Mouse (Mus musculus) C2C12 (cell line): ENCODE measurements around the gene Fam107b. TPM values are rescaled to one million over a fixed set of nuclear protein-coding genes. Genes with fewer than 3 reads are reported as not detected.

Experiments
- H3K27me3 ChIP-seq: one replicate; pipeline ENCODE4 v1.6.1; 2011; ENCODE audit not compliant: control insufficient read depth, insufficient read depth, insufficient read length
- H3K36me3 ChIP-seq: one replicate; pipeline ENCODE4 v1.6.1; 2011; ENCODE audit not compliant: control insufficient read depth, insufficient read depth
- H3K4me3 ChIP-seq: one replicate; pipeline ENCODE4 v1.5.1; 2011; ENCODE audit warnings: mild to moderate bottlenecking, control low read depth; ENCODE audit not compliant: poor library complexity, insufficient read depth, severe bottlenecking
- H3K79me2 ChIP-seq: one replicate; pipeline ENCODE4 v1.6.1; 2011; ENCODE audit not compliant: control insufficient read depth, insufficient read depth
- H3K79me3 ChIP-seq: one replicate; pipeline ENCODE4 v1.6.1; 2011; ENCODE audit warnings: low read depth, control low read depth
- H3ac ChIP-seq: one replicate; pipeline ENCODE3; 2011; ENCODE audit warnings: low read depth; ENCODE audit not compliant: control insufficient read depth, insufficient read length
- CEBPB ChIP-seq: IDR thresholded peaks from one replicate; pipeline ENCODE4 v1.6.1; 2011; ENCODE audit warnings: low read depth, mild to moderate bottlenecking, control low read depth, moderate library complexity
- CTCF ChIP-seq: IDR thresholded peaks from one replicate; pipeline ENCODE4 v1.5.1; 2011; ENCODE audit not compliant: control insufficient read depth, insufficient read depth, insufficient read length
- FOSL1 ChIP-seq: IDR thresholded peaks from one replicate; pipeline ENCODE4 v1.8.0; 2011; ENCODE audit warnings: mild to moderate bottlenecking, low read length; ENCODE audit not compliant: poor library complexity, insufficient read depth, severe bottlenecking
- MAX ChIP-seq: IDR thresholded peaks from one replicate; pipeline ENCODE4 v1.6.1; 2011; ENCODE audit warnings: mild to moderate bottlenecking, control low read depth
- MYOD1 ChIP-seq: IDR thresholded peaks from one replicate; pipeline ENCODE4 v1.6.1; 2011; ENCODE audit warnings: low read depth; ENCODE audit not compliant: control insufficient read depth, insufficient read length
- MYOG ChIP-seq: IDR thresholded peaks from one replicate; pipeline ENCODE4 v1.6.1; 2011; ENCODE audit not compliant: control insufficient read depth, insufficient read length; ENCODE audit errors: extremely low read depth
- USF1 ChIP-seq: IDR thresholded peaks from one replicate; pipeline ENCODE4 v1.6.1; 2011; ENCODE audit warnings: low read depth, mild to moderate bottlenecking, control low read depth, moderate library complexity
- polyA plus RNA-seq: library from polyadenylated mRNA; unstranded; fragments of >200 nt; fragmentation: generic; extraction: Trizol; gene quantifications from one replicate; pipeline ENCODE4 v1.2.1, GENCODE M21; 2012; ENCODE audit warnings: missing spikeins

Gene Fam107b
- polyA plus RNA-seq, 1 experiment = 16.6 TPM

- Histone ChIP-seq H3K79me3 (no peaks in the 10 kb centered on the region), H3K27me3 (no peaks in the 10 kb centered on the region), H3K36me3 (no peaks in the 10 kb centered on the region), H3K79me2 (no peaks in the 10 kb centered on the region), H3K4me3 (no peak overlapping the region), H3ac (no peak overlapping the region)
- TF ChIP-seq USF1 (no peak), CTCF (no peak), MYOG (no peak), MYOD1 (peak; percentile 97), FOSL1 (peak; percentile 88), CEBPB (no peak), MAX (no peak)
Measured at GRCm38 (mm10) chr2:3621568-3621967, 51.3 kb downstream of the Fam107b start.

GRCm38 (mm10) chr2:3622158-3622557 lies 51.9 kb downstream of the Fam107b start:
- Histone ChIP-seq H3K79me3 (no peaks in the 10 kb centered on the region), H3K79me2 (no peaks in the 10 kb centered on the region), H3K36me3 (no peaks in the 10 kb centered on the region), H3ac (no peak overlapping the region), H3K4me3 (no peak overlapping the region), H3K27me3 (no peaks in the 10 kb centered on the region)
- TF ChIP-seq MYOG = no peak
- TF ChIP-seq MYOD1 = no peak
- TF ChIP-seq CTCF = no peak
- no peak for TF ChIP-seq FOSL1
- TF ChIP-seq USF1 = no peak
- no peak for TF ChIP-seq CEBPB
- no peak for TF ChIP-seq MAX

DNA sequence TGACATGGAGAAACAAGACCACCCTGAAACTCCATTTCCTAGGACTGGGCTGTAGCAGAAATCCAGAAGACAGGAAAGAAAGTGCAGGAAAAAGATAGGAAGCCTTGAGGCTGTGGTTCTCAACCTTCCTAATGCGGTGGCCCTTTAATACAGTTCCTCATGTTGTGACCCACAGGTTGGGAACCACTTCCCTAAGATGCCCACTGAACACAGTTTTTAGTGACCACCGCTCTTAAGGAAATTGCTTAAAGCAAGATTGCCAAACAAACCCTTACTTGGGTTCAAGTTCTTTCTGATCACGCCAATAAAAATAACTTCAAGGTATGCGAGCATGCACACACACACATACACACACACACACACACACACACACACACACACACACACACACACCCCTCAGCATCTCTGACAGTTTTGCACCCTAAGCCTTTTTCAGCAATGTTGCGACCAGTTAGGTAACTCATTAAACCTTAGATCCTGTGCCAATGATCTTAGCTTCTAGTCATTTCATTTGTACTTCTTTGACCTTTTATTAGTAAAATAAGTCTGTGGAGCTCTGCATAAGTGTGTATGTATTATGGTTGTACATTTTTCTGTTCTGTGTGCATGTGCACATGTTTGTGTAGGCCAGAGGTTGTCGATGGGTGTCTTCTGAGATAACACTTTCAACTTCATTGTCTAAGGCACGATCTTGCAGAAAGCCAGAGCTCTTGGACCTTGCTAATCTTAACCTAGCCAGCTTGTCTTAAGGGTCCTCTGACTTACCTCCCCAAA lies 53.1 kb downstream of the Fam107b start:
- no peak overlapping the region for H3ac ChIP-seq
- no peak overlapping the region for H3K4me3 ChIP-seq
- TF ChIP-seq FOSL1 = no peak
- TF ChIP-seq MYOG = no peak
- no peak for TF ChIP-seq USF1
- no peak for TF ChIP-seq CTCF
- no peak for TF ChIP-seq MAX
- TF ChIP-seq MYOD1 = no peak
- TF ChIP-seq CEBPB = no peak
- no peaks in the 10 kb centered on the region for H3K36me3 ChIP-seq
- no peaks in the 10 kb centered on the region for H3K79me3 ChIP-seq
- H3K79me2 ChIP-seq = no peaks in the 10 kb centered on the region
- no peaks in the 10 kb centered on the region for H3K27me3 ChIP-seq

DNA sequence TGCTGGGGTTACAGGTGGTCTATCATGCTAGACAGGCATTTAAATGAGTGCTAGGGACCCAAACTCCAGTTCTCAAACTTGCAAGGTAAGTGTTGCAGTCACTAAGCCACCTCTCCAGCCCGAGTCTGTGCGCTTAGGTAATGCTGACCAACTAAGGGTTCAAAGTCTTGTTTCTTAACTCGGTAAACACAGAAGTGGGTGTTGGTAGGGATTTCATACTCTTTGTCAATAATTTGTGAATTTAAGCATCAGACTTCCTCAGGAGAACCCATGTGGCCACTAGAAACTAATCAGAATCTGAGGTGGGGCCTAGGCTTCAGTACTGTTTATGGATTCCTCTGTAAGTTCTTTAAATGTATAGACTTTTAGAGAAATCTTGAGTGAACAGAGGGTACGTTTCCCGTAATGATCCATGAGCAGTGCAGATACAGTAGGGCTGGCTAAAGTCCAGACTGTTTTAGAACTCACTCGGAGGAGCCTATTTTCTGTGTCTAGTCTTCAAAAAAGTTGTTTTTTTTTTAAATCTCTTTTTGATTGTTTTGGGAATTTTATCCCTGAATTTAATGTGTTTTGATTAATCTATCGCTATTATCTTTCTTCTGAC lies 53.8 kb downstream of the Fam107b start:
- H3K27me3 ChIP-seq = no peaks in the 10 kb centered on the region
- no peaks in the 10 kb centered on the region for H3K79me3 ChIP-seq
- no peaks in the 10 kb centered on the region for H3K36me3 ChIP-seq
- H3K79me2 ChIP-seq = no peaks in the 10 kb centered on the region
- no peak overlapping the region for H3ac ChIP-seq
- TF ChIP-seq MYOG (no peak), MAX (no peak), CTCF (no peak), USF1 (no peak), FOSL1 (no peak), CEBPB (no peak), MYOD1 (no peak)
- no peak overlapping the region for H3K4me3 ChIP-seq

- H3K36me3 ChIP-seq = no peaks in the 10 kb centered on the region
- H3K27me3 ChIP-seq = no peaks in the 10 kb centered on the region
- TF ChIP-seq MYOG (no peak), USF1 (no peak)
- no peak overlapping the region for H3ac ChIP-seq
- H3K79me3 ChIP-seq = no peaks in the 10 kb centered on the region
- H3K79me2 ChIP-seq = no peaks in the 10 kb centered on the region
- no peak overlapping the region for H3K4me3 ChIP-seq
Measured at GRCm38 (mm10) chr2:3629096-3629495, 58.8 kb downstream of the Fam107b start.

- TF ChIP-seq CEBPB (no peak), MAX (no peak), USF1 (no peak), FOSL1 (no peak), MYOG (no peak), CTCF (no peak), MYOD1 (no peak)
- Histone ChIP-seq H3K79me2 (no peaks in the 10 kb centered on the region), H3ac (no peak overlapping the region), H3K4me3 (no peak overlapping the region), H3K27me3 (no peaks in the 10 kb centered on the region), H3K79me3 (no peaks in the 10 kb centered on the region), H3K36me3 (no peaks in the 10 kb centered on the region)
Measured at GRCm38 (mm10) chr2:3629741-3630140, 59.5 kb downstream of the Fam107b start.
